Mouse (Mus musculus) midbrain, embryonic 16.5 days (tissue): ENCODE measurements around the gene Glb1l2. TPM values are rescaled to one million over a fixed set of nuclear protein-coding genes. Genes with fewer than 3 reads are reported as not detected.

Experiments
- ATAC-seq: fragments of 200-750 bp; cut with Nextera tagmentation; 2 replicates; pipeline ENCODE4 v1.8.0; 2017; ENCODE audit warnings: moderate TSS enrichment
- H3K27ac ChIP-seq: fragments of 300-500 bp; sonication (generic); 2 replicates; pipeline ENCODE4 v1.5.1; 2014; ENCODE audit warnings: mild to moderate bottlenecking, low read length, mixed read lengths
- H3K27me3 ChIP-seq: fragments of 300-500 bp; sonication (generic); 2 replicates; pipeline ENCODE4 v1.6.1; 2014; ENCODE audit warnings: low read depth, low read length, mixed read lengths; ENCODE audit not compliant: control insufficient read depth, insufficient read depth
- H3K36me3 ChIP-seq: fragments of 300-500 bp; sonication (generic); 2 replicates; pipeline ENCODE4 v1.6.1; 2014; ENCODE audit warnings: mild to moderate bottlenecking, low read length, moderate library complexity, mixed read lengths; ENCODE audit not compliant: control insufficient read depth, insufficient read depth
- H3K4me1 ChIP-seq: fragments of 300-500 bp; sonication (generic); 2 replicates; pipeline ENCODE4 v1.6.1; 2014; ENCODE audit warnings: mild to moderate bottlenecking, low read length, mixed read lengths; ENCODE audit not compliant: control insufficient read depth, insufficient read depth
- H3K4me2 ChIP-seq: fragments of 300-500 bp; sonication (generic); 2 replicates; pipeline ENCODE4 v1.6.1; 2014; ENCODE audit warnings: mild to moderate bottlenecking, low read length, mixed read lengths
- H3K4me3 ChIP-seq: fragments of 300-500 bp; sonication (generic); 2 replicates; pipeline ENCODE4 v1.5.1; 2014; ENCODE audit warnings: low read depth, mild to moderate bottlenecking, low read length, moderate library complexity, mixed read lengths
- H3K9ac ChIP-seq: fragments of 300-500 bp; sonication (generic); 2 replicates; pipeline ENCODE4 v1.6.1; 2014; ENCODE audit warnings: low read depth, low read length, mixed read lengths
- H3K9me3 ChIP-seq: fragments of 300-500 bp; sonication (generic); replicated peaks from 2 replicates; pipeline ENCODE4 v1.6.1; 2014; ENCODE audit warnings: mild to moderate bottlenecking, low read length, mixed read lengths; ENCODE audit not compliant: control insufficient read depth, poor library complexity, severe bottlenecking
- WGBS: fragments of 180-500 bp; shearing (Covaris S2); extraction: QIAGEN DNeasy Blood & Tissue Kit; methylation state at CpG from one replicate; pipeline ENCODE4 v1.1.7; 2014; 5-methylcytosine and 5-hydroxymethylcytosine counted together
- polyA plus RNA-seq: library from polyadenylated mRNA; unstranded; fragments of >200 nt; fragmentation: Nextera tagmentation; extraction: Ambion mirVana; gene quantifications from 2 replicates; pipeline ENCODE4 v1.2.1, GENCODE M21; 2015

Gene Glb1l2
- polyA plus RNA-seq, 1 experiment from 2014 or later = 3.6 TPM

DNA sequence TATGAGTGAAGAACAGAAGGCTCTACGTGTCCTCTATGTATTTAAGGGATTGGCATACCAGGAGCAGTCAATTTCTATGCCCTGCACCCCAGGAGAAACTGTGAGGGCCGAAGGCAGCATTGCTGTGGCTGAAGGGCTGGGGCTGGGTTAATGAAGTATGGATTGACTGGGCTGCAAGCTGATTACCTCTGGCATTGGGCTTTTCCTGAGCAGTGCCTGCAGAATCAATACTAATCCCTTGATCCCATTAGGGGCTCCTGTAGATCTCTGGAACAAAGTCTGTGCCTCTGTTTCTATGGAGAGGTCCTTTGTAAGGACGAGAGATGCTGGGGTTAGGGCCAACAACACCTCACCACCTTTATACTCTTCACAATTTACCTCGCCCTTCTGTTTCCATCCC lies 59.1 kb downstream of the Glb1l2 start:
- H3K27ac ChIP-seq = no peak overlapping the region

DNA sequence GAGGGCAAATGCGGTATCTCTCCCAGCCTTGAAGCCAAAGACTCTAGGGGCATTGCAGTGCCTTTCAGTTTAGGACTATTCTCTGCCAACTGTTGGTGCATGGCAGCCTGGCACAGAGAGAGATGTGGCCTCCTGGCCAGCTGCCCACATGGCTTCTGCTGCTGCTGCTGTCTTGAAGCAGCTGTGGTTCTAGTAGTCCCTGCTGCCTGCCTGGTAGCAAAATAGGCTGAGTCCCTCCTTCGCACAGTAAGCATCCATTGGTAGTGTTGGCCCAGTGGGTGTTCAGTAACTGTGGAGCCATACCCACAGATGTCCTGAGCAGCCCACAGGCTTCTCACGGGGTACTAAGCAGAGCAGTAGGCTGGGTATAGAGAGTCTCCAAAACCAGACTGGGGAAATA lies 63.5 kb downstream of the Glb1l2 start:
- Histone ChIP-seq H3K27me3 (no peaks in the 10 kb centered on the region), H3K4me1 (peaks cover 7% of the 10 kb centered on the region), H3K9me3 (no peaks in the 10 kb centered on the region), H3K9ac (no peak overlapping the region), H3K4me2 (no peak overlapping the region), H3K4me3 (no peak overlapping the region), H3K27ac (no peak overlapping the region), H3K36me3 (no peaks in the 10 kb centered on the region)
- 0 out of 2 replicates have a peak, but pooled peaks have one; percentile 23 for ATAC-seq
- WGBS = 80% methylated on average over 3 of the region's 3 CpGs

More for the DNA sequence above, 59.1 kb downstream of the Glb1l2 start:
- no peak overlapping the region for H3K4me2 ChIP-seq
- no peak overlapping the region for H3K4me3 ChIP-seq
- H3K9me3 ChIP-seq = no peaks in the 10 kb centered on the region
- 5% methylated on average over 4 of the region's 4 CpGs for WGBS
- no peak overlapping the region for H3K9ac ChIP-seq
- no peak for ATAC-seq
- peaks cover 8% of the 10 kb centered on the region; the same call in 1 of the 2 replicates for H3K36me3 ChIP-seq
- no peaks in the 10 kb centered on the region for H3K4me1 ChIP-seq
- H3K27me3 ChIP-seq = no peaks in the 10 kb centered on the region

DNA sequence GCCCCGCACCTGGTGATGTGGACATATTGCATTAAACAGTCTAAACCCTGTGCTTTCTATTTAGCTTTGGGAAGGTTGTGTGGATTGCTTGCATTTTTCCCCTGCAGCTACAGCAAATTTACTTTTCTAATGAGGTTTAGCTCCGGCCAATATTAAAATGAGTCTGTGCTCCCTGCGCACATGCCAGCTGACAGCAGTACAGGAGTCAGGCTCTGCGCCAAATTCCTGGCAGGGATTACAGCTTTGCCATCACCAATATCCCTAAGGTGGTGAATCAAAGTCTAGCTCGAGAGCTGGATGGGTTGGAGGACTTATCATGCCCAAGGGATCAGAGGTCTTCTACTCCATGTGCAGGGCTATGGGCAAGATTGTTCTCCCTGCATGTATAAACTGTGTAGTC lies 69.2 kb downstream of the Glb1l2 start:
- H3K27ac ChIP-seq = 0 out of 2 replicates have a peak overlapping the region, but pooled peaks have one; percentile 46
- H3K9ac ChIP-seq = no peak overlapping the region
- no peaks in the 10 kb centered on the region for H3K27me3 ChIP-seq
- H3K4me3 ChIP-seq = peak overlapping the region; percentile 25
- H3K4me1 ChIP-seq = peaks cover 32% of the 10 kb centered on the region
- no peaks in the 10 kb centered on the region for H3K9me3 ChIP-seq
- ATAC-seq = no peak
- H3K4me2 ChIP-seq = peak overlapping the region; percentile 84
- 39% methylated on average over 5 of the region's 5 CpGs for WGBS
- no peaks in the 10 kb centered on the region for H3K36me3 ChIP-seq

DNA sequence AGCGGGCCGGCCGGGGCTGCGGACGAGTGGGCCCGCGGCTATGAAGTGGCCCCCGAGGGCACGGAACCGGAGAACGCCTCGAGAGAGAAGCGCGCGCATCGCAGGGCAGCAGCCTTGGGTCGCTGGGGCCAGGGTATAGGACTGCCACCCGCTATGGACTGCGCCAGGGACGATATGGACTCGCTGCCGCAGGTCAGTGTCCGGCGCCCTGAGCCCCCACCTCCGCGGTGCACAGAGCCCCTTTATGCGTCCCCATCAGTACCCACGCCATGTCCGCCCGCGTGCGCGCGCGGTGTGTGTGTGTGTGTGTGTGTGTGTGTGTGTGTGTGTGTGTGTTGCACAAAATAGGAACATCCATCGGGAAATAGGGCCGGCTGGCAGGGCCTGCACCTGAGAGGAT lies 72.3 kb downstream of the Glb1l2 start:
- H3K4me3 ChIP-seq = peak overlapping the region; percentile 93
- 0% methylated on average over 33 of the region's 37 CpGs for WGBS
- H3K36me3 ChIP-seq = no peaks in the 10 kb centered on the region
- H3K4me2 ChIP-seq = peak overlapping the region; percentile 84
- peak overlapping the region; percentile 93 for H3K27ac ChIP-seq
- peaks cover 32% of the 10 kb centered on the region for H3K4me1 ChIP-seq
- H3K9ac ChIP-seq = peak overlapping the region; percentile 99
- H3K9me3 ChIP-seq = no peaks in the 10 kb centered on the region
- ATAC-seq = peak; percentile 75
- no peaks in the 10 kb centered on the region for H3K27me3 ChIP-seq

DNA sequence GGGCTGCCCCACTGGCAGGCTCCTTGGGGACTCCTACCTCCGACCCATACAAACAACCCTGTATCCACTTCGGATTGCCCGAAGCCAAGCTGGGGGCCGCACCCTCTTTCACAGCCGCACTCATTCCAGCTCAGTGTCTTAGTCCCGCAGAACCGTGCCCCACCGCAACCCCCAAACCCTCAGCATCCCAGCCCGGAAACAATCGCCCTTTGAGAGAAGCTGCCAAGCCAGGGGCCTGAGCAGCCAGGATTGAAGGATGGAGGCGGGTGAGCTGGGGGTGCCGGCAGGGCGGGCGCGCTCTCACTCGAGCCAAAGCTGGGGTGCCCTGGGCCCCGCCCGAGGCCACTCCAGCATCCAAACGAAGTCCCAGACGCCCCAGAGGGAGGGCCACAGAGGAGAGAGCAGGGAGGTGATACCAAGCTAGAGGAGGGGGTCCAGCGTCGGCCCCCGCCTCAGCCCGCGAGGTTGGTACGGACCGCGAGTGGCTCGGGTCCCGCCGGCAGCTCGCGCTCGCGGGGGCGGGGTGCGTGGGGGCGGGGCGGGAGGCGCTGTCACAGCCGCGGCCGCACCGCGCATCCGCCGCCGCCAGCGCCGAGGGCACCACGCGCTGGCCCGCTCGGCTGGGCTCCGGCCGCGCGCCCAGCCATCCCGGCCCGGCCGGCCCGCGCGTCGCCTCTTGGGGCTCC lies 72.9 kb downstream of the Glb1l2 start, which contains the start of gene B3gat1:
TSS of gene B3gat1 (plus strand) at position 523 of the 686 bp plus-strand sequence.
- Histone ChIP-seq H3K4me3 (peak within 1 kb of the TSS; percentile 93), H3K9me3 (no peaks in the 10 kb centered on the region), H3K27ac (peak within 1 kb of the TSS; percentile 93), H3K27me3 (no peaks in the 10 kb centered on the region), H3K36me3 (no peaks in the 10 kb centered on the region), H3K9ac (peak within 1 kb of the TSS; percentile 99), H3K4me1 (peaks cover 30% of the 10 kb centered on the region), H3K4me2 (peak within 1 kb of the TSS; percentile 84)
- WGBS = 1% methylated on average over 27 of the region's 65 CpGs
- peak; percentile 93 for ATAC-seq

DNA sequence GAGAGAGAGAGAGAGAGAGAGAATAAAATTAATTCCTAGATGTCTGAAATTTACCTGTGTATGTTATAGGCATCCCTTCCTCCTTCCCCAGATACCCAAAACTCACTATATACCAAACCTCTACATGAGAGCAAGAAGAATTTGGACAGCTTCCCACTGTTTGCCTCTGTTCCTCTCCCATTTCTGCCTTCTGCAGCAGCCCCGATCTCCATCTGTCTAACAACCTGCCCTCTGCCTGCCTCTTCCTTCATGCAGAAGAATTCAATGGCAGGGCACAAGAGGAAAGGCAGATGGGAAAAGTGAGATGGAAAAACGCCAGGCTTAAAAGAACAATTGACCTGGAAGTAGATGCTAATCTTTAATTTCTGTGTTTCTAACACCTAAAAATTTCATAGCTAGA lies 77.7 kb downstream of the Glb1l2 start:
- 84% methylated on average over 2 of the region's 2 CpGs for WGBS

DNA sequence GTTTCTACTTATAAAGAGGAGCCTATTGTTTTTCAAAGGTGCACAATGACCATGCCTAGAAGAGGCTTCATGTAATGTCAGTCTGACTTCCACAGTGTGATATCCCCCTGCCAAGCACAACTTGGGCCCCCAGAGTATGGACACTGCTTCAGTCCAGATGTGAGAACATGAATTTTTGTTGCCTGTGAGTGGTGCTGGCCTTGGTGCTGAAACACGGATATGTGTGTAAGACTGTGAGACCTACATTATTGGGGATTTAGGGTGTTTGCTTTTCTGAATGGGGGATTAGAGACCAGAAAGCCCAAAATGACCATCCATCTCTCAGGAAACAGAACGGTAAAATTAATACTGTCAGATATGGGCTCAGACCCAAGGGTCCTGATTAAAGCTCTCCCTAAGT lies 78.8 kb downstream of the Glb1l2 start:
- no peak overlapping the region for H3K4me3 ChIP-seq
- H3K9ac ChIP-seq = no peak overlapping the region
- no peaks in the 10 kb centered on the region for H3K9me3 ChIP-seq
- WGBS = 34% methylated on average over 2 of the region's 2 CpGs
- H3K36me3 ChIP-seq = no peaks in the 10 kb centered on the region
- ATAC-seq = no peak
- H3K27me3 ChIP-seq = no peaks in the 10 kb centered on the region
- no peak overlapping the region for H3K27ac ChIP-seq
- H3K4me1 ChIP-seq = no peaks in the 10 kb centered on the region
- no peak overlapping the region for H3K4me2 ChIP-seq

More for the DNA sequence above, 77.7 kb downstream of the Glb1l2 start:
- Histone ChIP-seq H3K4me1 (no peaks in the 10 kb centered on the region), H3K9ac (no peak overlapping the region), H3K27me3 (no peaks in the 10 kb centered on the region), H3K4me2 (no peak overlapping the region), H3K4me3 (no peak overlapping the region), H3K36me3 (no peaks in the 10 kb centered on the region), H3K27ac (no peak overlapping the region), H3K9me3 (no peaks in the 10 kb centered on the region)
- no peak for ATAC-seq

DNA sequence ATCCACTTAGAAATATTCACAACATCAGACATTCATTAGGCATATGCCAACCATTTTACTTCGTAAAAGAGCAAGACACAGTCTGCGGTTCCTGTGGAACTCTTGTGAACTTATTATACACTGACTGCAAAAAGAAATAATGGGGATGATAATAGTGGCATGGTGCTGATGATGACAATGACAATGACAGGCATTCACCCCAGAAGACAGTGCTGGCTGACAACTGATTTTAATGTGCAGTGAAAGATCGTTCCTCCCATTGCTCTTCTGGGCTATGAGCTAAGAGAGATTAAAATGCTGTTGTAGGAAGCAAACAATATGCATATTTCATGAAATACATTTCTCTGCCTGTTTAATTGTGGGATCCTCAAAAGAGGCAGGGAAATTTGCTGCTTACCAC lies 80.6 kb downstream of the Glb1l2 start:
- 73% methylated on average over 3 of the region's 3 CpGs for WGBS
- Histone ChIP-seq H3K27ac (no peak overlapping the region), H3K4me1 (no peaks in the 10 kb centered on the region), H3K4me2 (no peak overlapping the region), H3K4me3 (no peak overlapping the region), H3K9ac (no peak overlapping the region), H3K9me3 (no peaks in the 10 kb centered on the region), H3K27me3 (no peaks in the 10 kb centered on the region), H3K36me3 (no peaks in the 10 kb centered on the region)
- ATAC-seq = no peak

DNA sequence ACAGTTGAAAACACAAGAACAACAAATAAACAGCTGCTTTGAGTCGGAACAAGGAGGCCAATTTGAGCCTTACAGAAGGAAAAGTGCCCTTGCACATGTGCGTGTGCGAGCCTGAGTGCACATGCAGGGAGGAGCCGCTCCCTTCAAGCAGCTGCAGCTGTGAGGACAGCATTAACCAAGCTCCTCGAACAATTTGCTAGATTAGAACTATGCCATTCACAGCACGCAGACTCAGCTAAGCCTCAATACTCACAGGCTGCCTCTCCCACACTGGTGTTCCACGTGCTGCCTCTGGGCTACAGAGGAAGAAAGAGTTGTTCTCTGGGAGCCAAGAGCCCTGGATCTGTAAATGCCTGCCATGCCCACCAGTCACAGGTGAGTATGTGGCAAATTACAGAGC lies 84.5 kb downstream of the Glb1l2 start:
- Histone ChIP-seq H3K27ac (no peak overlapping the region), H3K4me3 (no peak overlapping the region), H3K27me3 (no peaks in the 10 kb centered on the region), H3K9me3 (no peaks in the 10 kb centered on the region), H3K36me3 (no peaks in the 10 kb centered on the region), H3K9ac (no peak overlapping the region), H3K4me2 (no peak overlapping the region), H3K4me1 (no peaks in the 10 kb centered on the region)
- 0 out of 2 replicates have a peak, but pooled peaks have one; percentile 33 for ATAC-seq
- 47% methylated on average over 7 of the region's 7 CpGs for WGBS
